Mouse (Mus musculus): ENCODE measurements at regions not wholly inside any gene's neighbourhood (a gene's known extent, or its start where the extent isn't known, plus 50 kb on each side); places are given as distances from the start of the nearest gene placed in this dataset.

DNA sequence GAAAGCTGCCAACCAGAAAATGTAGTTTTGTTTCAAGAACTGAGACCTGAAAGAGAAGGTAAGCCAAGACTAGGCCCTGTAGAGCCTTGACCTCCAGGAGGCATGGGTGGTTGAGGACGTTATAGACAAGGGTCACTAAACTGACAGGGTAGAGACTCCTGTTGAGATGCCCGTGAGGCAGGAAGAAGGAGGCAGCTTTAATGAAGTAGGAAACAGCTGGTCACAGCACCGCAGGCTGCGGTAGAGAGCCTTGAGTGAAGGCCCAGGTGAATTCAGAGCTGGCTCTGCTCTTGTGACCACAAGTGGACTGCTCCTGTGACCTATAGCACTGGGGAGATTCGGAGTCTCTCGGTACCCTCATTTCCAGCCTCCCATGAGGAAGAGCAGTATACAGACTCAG, 53.7 kb upstream of the Eomes start:
- TF ChIP-seq CTCF (IDR thresholded peaks at IDR 0.05; ENCODE audit: low read depth, low read length) (no peak), POLR2A (IDR thresholded peaks at IDR 0.05; ENCODE audit: extremely low read depth, insufficient read depth, low read length) (no peak)

All from liver, adult 2 months (tissue).